Mouse (Mus musculus) naive thymus-derived CD4-positive, alpha-beta T cell, adult 2 months (primary cell): ENCODE data around the gene Rap2b.

Source experiments
- DNase-seq: peaks from one replicate; pipeline ENCODE4 v3.0.0-alpha.2; 2011; ENCODE audit warnings: low read depth

Gene Rap2b

DNA sequence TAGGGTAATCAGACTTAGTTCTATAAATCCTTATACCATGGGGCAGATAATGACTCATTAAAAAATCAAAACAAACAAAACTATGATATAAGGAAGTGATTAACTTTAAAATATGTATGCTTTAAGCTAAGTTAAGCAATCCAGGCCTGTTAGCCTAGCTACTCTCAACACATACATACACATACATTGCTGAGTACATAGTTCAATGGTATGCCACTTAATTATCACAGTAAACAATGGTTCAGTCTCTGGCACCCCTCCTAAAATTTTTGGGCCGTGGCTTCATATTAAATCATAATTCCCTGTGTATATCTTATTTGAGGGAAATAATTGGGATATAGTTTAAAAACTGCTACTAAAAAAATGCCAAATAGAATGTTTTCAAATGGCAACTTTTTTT, at the start of gene Rap2b:
Rap2b (plus strand) TSS at position 301 of the 400 bp plus-strand sequence.
- no peak for DNase-seq

GRCm38 (mm10) chr3:61315002-61315401, 46.4 kb upstream of the Rap2b start:
- no peak for DNase-seq

DNA sequence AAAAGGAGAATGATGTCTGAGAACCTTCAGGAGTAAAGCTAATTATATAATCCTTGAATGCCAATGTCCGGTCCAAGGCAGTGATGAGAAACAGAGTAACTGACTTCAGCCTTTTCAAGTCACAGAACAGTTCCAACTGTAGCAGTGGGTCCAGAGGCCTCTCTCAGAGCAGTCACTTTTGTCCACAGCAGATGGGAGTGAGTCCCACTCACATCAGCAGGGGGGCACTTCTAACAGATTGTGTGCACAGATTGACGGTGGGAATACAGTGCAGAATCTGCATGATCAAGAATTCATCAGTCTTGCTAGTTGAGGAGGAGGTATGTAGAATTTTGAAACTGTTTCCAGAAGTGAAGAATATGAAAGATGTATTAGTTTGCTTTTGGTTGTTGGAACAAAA, 41.4 kb upstream of the Rap2b start:
- no peak for DNase-seq

DNA sequence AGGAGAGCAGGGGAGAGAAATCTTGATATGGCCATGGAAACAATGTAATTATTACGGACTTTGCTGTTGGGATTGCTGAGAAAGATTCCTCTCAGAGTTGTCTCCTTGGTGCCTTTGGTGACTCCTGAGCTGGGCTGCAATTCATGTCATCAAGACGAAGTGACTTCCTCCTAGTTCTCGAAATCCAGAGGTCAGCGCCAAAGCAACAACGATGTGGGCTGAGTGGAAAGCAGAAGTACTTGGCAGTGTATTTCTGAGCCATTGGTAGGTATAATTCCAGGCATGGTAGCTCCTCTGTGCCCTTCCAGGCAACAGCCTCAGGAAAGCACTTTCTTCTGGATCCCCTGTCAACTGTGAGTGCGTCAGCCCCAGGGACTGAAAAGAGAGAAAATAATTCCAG, 39.8 kb upstream of the Rap2b start:
- no peak for DNase-seq

DNA sequence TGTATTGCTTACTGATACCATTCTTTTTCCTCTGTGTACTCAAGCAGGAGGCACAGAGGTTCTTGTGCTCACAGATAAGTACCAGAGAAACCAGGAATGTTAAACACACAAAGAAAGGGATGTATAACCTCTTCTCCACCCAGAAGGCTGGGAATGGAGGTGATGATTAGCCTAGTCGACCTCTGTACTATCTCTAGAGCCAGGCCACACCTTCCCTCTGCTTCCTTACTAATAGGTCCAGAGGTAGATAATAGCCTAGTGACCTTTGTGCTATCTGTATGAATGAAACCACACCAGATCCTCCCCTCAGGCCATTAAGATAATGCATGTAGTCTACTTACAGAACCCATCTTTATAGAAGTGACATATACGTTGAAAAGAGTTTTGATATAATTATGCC, 25.2 kb upstream of the Rap2b start:
- no peak for DNase-seq

DNA sequence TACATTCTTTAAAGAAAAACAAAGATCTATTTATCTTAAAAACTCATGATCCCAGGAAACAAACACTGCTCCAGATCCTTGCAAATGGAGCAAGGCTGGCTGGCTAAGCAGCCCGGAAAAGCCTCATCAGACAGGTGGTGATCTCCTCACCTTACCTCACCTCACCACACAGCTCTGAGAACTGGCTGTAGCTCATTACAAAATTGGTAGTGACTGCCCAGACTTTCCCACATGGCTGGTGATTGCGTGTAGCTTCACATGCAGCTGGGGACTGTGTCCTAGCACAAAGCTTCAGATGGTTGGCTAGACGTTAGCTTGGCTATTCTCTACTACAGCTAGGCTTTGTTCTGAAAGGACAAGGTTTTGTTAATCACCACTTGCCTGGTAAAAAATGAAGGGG, 24.2 kb upstream of the Rap2b start:
- DNase-seq = no peak

- no peak for DNase-seq
Measured at GRCm38 (mm10) chr3:61340321-61340720, 21.1 kb upstream of the Rap2b start.

DNA sequence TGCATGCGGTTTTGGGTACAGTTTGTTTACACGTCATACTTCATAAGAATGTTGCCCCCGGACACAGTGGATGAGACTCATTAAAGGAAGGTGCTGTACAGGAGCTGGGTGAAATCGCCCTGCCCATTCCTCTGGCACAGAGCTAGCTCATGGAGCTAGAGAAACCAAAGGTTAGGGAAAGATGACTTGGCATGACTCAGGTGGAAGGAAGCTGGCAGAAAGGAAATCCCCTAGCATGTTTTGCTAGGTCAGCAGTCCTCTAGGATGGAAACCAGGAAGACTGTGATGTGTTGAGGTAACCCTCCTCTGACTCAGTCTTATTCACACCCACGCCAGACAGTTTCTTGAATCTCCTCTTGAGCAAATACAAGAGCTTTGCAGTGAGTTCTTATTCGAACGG, 17.4 kb upstream of the Rap2b start:
- no peak for DNase-seq

DNA sequence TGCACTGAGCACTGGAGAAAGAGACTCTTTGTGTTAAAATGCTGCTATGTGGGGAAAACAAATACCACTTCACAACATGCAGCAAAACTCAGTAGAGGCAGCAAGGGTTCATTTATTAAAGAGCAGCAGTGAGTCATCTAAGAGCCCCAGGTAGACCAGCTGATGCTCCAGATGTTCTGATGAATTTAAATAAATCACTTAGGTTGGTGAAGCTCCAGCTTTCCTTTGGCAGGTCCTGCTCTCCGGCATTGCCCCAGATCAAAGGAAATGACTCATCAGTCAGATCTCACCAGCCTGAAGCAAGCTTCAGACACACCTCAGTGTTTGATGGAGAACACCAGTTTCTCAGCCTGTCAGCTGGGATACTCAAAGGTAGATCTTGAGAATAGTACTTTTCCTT, 15.8 kb upstream of the Rap2b start:
- DNase-seq = no peak

GRCm38 (mm10) chr3:61348036-61348614, 13.3 kb upstream of the Rap2b start:
- no peak for DNase-seq

GRCm38 (mm10) chr3:61349433-61349832, 12.0 kb upstream of the Rap2b start:
- DNase-seq = no peak

DNA sequence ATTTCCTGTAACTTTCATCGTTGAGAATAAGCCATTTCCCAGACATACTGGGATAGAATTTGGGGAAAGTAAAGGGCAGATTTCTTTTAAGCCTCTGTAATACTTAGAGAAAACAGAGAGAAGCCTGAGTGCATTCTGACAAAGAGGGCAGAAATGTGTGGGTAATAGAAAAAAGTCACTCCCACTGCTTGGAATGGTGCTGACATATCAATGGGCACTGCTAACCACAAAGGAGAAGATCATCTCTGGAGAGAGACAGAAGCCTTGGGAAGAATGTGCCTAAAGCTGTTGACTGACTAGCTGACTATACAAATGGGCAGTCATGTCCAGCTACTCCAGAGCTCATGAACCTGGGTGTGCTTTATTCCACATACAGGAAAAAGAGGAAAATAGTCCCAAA, 6.0 kb upstream of the Rap2b start:
- no peak for DNase-seq

DNA sequence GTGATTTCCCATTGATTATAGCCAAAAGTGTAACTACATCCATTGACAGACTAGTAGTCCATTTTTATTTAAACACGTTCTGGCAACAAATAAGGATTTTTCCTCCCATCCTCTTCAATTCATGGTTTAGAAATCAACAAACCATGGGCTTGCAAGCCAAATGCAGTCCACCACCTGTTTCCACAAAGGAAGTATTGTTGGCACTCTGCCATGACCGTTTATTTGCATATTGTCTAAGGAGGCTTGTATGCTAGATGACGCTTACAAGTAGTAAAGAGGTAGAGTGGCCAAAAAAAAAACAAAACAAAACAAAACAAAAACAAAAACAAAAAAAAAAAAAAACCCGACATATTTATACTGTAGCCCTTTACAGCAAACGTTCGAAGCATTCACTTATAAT, 3.3 kb upstream of the Rap2b start:
- DNase-seq = no peak

GRCm38 (mm10) chr3:61358756-61359293, 2.6 kb upstream of the Rap2b start:
- no peak for DNase-seq

GRCm38 (mm10) chr3:61362821-61363160, 1.4 kb downstream of the Rap2b start:
- no peak for DNase-seq

- peak; percentile 93 for DNase-seq
Measured at GRCm38 (mm10) chr3:61363161-61363988, 1.9 kb downstream of the Rap2b start.

DNA sequence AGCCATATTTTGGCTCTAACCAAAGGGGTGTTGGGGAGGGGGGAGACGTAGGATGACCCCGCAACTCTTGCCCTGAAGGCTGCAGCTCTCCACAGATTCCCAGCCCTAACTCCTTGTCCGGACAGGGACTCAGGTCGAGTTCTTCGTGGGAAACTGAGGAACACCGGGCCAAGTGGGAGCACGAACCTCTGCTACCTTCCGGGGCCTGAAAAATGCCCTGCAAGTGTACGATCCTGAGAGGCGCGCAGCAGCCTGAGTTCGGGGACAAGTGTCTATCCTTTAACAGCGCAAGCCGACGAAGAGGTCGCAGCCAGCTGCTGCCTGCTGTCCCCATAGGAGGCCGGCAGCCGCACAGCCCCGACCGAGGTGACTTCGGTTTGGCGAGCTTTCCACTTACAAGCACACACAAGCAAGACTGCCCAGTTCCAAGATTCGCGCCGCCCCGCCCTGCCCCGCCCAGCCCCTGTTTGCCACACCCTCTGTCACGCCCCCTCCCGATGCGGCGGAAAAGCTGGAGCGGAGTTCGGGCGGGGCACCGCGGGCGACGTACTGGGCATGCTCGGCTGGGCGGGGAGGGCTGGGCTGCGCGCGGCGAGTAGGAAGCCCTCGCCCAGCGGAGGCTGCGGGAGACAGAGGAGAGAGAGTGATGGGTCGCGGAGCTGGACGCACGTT, 2.7 kb downstream of the Rap2b start:
- peak; percentile 97 for DNase-seq

DNA sequence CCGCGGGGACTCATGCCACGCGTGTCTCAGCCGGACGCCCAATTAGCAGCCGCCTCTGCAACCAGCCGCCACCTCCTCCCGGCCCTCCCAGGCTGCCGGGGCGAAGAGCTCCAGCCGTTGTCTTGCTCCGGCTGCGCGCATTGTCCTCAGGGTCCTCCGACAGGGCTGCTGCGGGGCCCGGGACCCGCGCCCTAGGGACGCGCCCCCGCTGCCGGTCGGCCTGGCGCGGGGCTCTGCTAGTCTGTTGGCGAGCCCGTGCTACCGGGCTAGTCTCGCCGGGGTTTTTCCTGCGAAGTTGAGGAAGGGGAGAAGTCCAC, 3.2 kb downstream of the Rap2b start:
- no peak for DNase-seq

- peak; percentile 61 for DNase-seq
Measured at GRCm38 (mm10) chr3:61364978-61365778, 3.7 kb downstream of the Rap2b start.

DNA sequence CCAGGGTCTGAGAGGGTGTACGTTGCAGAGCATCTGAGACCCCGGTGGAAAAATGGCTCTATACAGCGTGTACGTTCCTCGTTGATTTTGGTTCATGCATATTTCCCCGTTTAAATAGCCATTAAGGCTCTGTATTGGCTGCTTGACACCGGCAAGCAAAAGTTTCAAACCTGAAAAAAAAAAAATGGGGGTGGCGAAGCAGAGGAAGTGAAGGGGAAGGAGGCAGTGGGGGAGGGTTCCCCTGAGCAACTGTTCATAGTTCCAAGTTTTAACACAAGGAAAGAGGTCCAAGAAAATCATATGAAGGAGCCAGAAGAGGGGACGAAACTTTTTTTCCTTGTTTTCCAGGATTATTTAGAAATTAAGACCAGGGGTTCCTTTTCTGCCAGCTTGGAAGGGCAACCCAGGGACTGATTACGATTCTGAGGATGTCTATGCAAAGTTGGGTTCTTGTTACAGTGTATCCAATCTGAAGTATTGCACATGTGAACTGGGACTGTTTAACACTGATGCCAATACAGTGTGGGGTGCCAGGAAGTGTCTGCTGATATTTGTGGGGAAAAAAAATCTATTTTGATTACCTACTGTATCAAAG, 4.4 kb downstream of the Rap2b start, which contains the start of gene B430305J03Rik:
B430305J03Rik (minus strand) TSS at position 173 of the 595 bp plus-strand sequence.
- no peak for DNase-seq

DNA sequence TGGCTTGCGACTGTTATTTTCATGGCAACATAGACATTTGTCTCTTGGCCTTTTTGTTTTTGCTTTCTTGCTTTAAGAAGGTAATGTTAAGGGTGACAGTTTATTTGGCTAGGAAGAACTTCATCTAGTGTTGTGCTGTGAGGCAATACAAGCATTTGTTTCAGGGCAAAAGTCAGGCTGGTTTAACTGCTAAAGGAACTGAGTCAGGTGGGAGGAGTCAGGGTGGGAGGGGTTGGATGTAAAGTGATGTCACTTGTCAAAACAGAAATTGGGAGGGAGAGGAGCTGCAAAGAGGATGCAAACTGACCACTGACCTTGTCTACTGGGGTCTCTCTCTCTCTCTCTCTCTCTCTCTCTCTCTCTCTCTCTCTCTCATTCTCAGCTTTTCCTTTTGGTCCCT, 7.0 kb downstream of the Rap2b start:
- peak; percentile 38 for DNase-seq

- no peak for DNase-seq
Measured at GRCm38 (mm10) chr3:61376001-61376400, 14.6 kb downstream of the Rap2b start.
